Mouse (Mus musculus) ES-E14 (cell line): ENCODE results near the gene Pola1. TPM values are rescaled to one million over a fixed set of nuclear protein-coding genes. Genes with fewer than 3 reads are reported as not detected.

ENCODE experiments used
- DNase-seq: peaks from one replicate; pipeline ENCODE4 v3.0.0-alpha.2; 2013; ENCODE audit warnings: low read depth, low spot score
- H3K27ac ChIP-seq: 2 replicates; pipeline ENCODE4 v1.5.1; 2012; ENCODE audit warnings: low read depth, mild to moderate bottlenecking, low read length, moderate library complexity, mixed read lengths; ENCODE audit not compliant: poor library complexity, insufficient read depth, severe bottlenecking
- H3K36me3 ChIP-seq: 2 replicates; pipeline ENCODE4 v1.6.1; 2012; ENCODE audit warnings: mild to moderate bottlenecking, low read length, moderate library complexity, mixed read lengths; ENCODE audit not compliant: control insufficient read depth, poor library complexity, insufficient read depth, severe bottlenecking
- H3K4me1 ChIP-seq, 2 experiments: fragments of 150-350 bp in 1 of 2; sonication (generic) in 1 of 2; 2 replicates each; pipeline ENCODE4 v1.6.1; 2012; ENCODE audit warnings: low read length in 2 of 2, mild to moderate bottlenecking in 1 of 2, mixed read lengths in 1 of 2; ENCODE audit not compliant: control insufficient read depth in 2 of 2, insufficient read depth in 2 of 2, poor library complexity in 1 of 2
- H3K4me3 ChIP-seq, 2 experiments: fragments of 150-350 bp in 1 of 2; sonication (generic) in 1 of 2; 2 replicates each; pipeline ENCODE4 v1.5.1; 2012; ENCODE audit warnings: low read length in 2 of 2, low read depth in 1 of 2, mild to moderate bottlenecking in 1 of 2, mixed read lengths in 1 of 2; ENCODE audit not compliant: insufficient read depth in 1 of 2, poor library complexity in 1 of 2, severe bottlenecking in 1 of 2
- H3K9ac ChIP-seq: 2 replicates; pipeline ENCODE4 v1.6.1; 2012; ENCODE audit warnings: low read depth, mild to moderate bottlenecking, low read length, mixed read lengths; ENCODE audit not compliant: poor library complexity, insufficient read depth, severe bottlenecking
- H3K9me3 ChIP-seq: fragments of 150-350 bp; sonication (generic); 2 replicates; pipeline ENCODE4 v1.6.1; 2012; ENCODE audit warnings: low read depth, mild to moderate bottlenecking, low read length; ENCODE audit not compliant: control insufficient read depth, insufficient read depth
- CHD2 ChIP-seq: IDR thresholded peaks from 2 replicates; pipeline ENCODE4 v1.6.1; 2014; ENCODE audit warnings: mild to moderate bottlenecking, low read depth, low read length, inconsistent platforms
- HCFC1 ChIP-seq: IDR thresholded peaks from 2 replicates; pipeline ENCODE4 v1.6.1; 2012; ENCODE audit warnings: low read length, inconsistent platforms, borderline replicate concordance; ENCODE audit not compliant: insufficient read depth
- MAFK ChIP-seq: IDR thresholded peaks from 2 replicates; pipeline ENCODE4 v1.6.1; 2014; ENCODE audit warnings: mild to moderate bottlenecking, low read depth, low read length, inconsistent platforms; ENCODE audit not compliant: insufficient read depth
- ZC3H11A ChIP-seq: IDR thresholded peaks from 2 replicates; pipeline ENCODE4 v1.6.1; 2012; ENCODE audit warnings: low read depth, mild to moderate bottlenecking, inconsistent platforms, low read length, borderline replicate concordance
- ZNF384 ChIP-seq: IDR thresholded peaks from 2 replicates; pipeline ENCODE4 v1.6.1; 2012; ENCODE audit warnings: low read depth, low read length, inconsistent platforms
- in situ Hi-C, 2 experiments: fragments of 600-800 bp; cut with MboI; formaldehyde crosslinking; loops; one replicate each; pipeline ENCODE4 v1.15.1; 2025; ENCODE audit warnings: low sequenced_read_pairs in 2 of 2, inconsistent platforms in 1 of 2; ENCODE audit not compliant: unreplicated experiment in 2 of 2
- total RNA-seq: library from RNA; depleted of rRNA; stranded (reverse); fragments of 300-350 nt; gene quantifications from 2 replicates; pipeline ENCODE4 v1.2.3, GENCODE M21; 2012

The Pola1 gene
- total RNA-seq, 1 experiment, result 40.3 TPM

DNA sequence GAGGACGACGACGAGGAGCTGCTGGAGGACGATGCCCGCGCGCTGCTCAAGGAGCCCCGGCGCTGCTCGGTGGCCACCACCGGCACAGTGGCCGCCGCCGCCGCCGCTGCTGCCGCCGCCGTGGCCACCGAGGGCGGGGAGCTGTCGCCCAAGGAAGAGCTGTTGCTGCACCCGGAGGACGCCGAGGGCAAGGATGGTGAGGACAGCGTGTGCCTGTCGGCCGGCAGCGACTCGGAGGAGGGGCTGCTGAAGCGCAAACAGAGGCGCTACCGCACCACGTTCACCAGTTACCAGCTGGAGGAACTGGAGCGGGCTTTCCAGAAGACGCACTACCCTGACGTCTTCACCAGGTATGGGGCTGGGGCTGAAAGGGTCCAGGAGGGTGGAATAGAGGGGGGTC is 342.9 kb downstream of the Pola1 start:
- in situ Hi-C loops, result no loop called here
- H3K4me1 ChIP-seq, result no peaks in the 10 kb centered on the region
- no peaks in the 10 kb centered on the region for H3K9me3 ChIP-seq
- no peaks in the 10 kb centered on the region for H3K36me3 ChIP-seq
- TF ChIP-seq HCFC1 (no peak), MAFK (no peak), ZC3H11A (no peak), CHD2 (no peak), ZNF384 (no peak)
- no peak for DNase-seq
- no peak overlapping the region for H3K27ac ChIP-seq
- H3K9ac ChIP-seq, result no peak overlapping the region
- peak overlapping the region in 1 of 2 experiments; percentile 49; a peak in 2 of 4 replicates for H3K4me3 ChIP-seq

GRCm38 (mm10) chrX:93288339-93288738 is 343.6 kb downstream of the Pola1 start:
- Histone ChIP-seq H3K9ac (no peak overlapping the region), H3K4me1 (no peaks in the 10 kb centered on the region), H3K27ac (no peak overlapping the region), H3K36me3 (no peaks in the 10 kb centered on the region), H3K4me3 (peak overlapping the region; percentile 9 to 49; a peak in 2 of 4 replicates), H3K9me3 (no peaks in the 10 kb centered on the region)
- in situ Hi-C loops, result no loop called here
- TF ChIP-seq HCFC1, result no peak
- no peak for TF ChIP-seq MAFK
- TF ChIP-seq CHD2, result no peak
- no peak for TF ChIP-seq ZNF384
- no peak for TF ChIP-seq ZC3H11A
- no peak for DNase-seq

GRCm38 (mm10) chrX:93286291-93286893 is 345.6 kb downstream of the Pola1 start, which contains the start of gene Arx:
Gene Arx (plus strand): TSS chrX:93286445.
- H3K4me1 ChIP-seq, result no peaks in the 10 kb centered on the region
- H3K9me3 ChIP-seq, result no peaks in the 10 kb centered on the region
- DNase-seq, result no peak
- TF ChIP-seq CHD2, result 0 out of 2 replicates have a peak, but pooled peaks have one; percentile 18
- no peak for TF ChIP-seq MAFK
- H3K9ac ChIP-seq, result no peak within 1 kb of the TSS
- H3K36me3 ChIP-seq, result no peaks in the 10 kb centered on the region
- H3K4me3 ChIP-seq, result peak within 1 kb of the TSS; percentile 35 to 37; a peak in 2 of 4 replicates
- in situ Hi-C loops, result no loop called here
- no peak within 1 kb of the TSS for H3K27ac ChIP-seq

DNA sequence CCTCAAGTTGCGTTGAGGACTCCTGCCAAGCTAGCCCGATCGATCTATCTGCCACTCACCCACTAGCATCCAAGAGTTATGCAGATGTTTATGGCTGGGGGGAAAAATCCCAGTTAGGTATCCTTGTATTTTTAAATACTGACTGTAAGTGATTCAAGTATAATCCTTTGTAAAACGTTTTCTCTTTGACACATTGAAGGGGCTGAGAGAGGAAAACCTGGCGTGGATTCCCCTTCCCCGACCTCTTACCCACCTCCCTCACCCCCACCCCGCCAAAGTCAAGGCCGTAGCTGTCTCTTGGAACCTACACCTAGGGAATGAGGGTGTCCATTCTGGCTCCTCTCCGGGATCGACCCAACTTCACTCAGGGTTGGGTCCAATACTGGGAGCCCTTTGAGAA is 346.9 kb downstream of the Pola1 start:
- Histone ChIP-seq H3K36me3 (no peaks in the 10 kb centered on the region), H3K4me1 (no peaks in the 10 kb centered on the region), H3K9ac (no peak overlapping the region), H3K4me3 (no peak overlapping the region), H3K27ac (no peak overlapping the region), H3K9me3 (no peaks in the 10 kb centered on the region)
- no peak for DNase-seq
- no peak for TF ChIP-seq MAFK
- TF ChIP-seq ZC3H11A, result no peak
- TF ChIP-seq HCFC1, result no peak
- no peak for TF ChIP-seq CHD2
- TF ChIP-seq ZNF384, result no peak
- in situ Hi-C loops, result no loop called here

GRCm38 (mm10) chrX:93281756-93282155 is 350.2 kb downstream of the Pola1 start:
- Histone ChIP-seq H3K27ac (no peak overlapping the region), H3K4me1 (no peaks in the 10 kb centered on the region), H3K36me3 (no peaks in the 10 kb centered on the region), H3K9ac (no peak overlapping the region), H3K9me3 (no peaks in the 10 kb centered on the region), H3K4me3 (peak overlapping the region; percentile 53 to 63; a peak in 3 of 4 replicates)
- no peak for TF ChIP-seq MAFK
- TF ChIP-seq ZC3H11A, result no peak
- TF ChIP-seq ZNF384, result no peak
- no peak for TF ChIP-seq CHD2
- no peak for TF ChIP-seq HCFC1
- no peak for DNase-seq
- in situ Hi-C loops, result no loop called here
